Mouse (Mus musculus) liver, embryonic 16.5 days (tissue): ENCODE measurements around the gene Rhbdd1. TPM values are rescaled to one million over a fixed set of nuclear protein-coding genes. Genes with fewer than 3 reads are reported as not detected.

Source experiments
- ATAC-seq: fragments of 200-750 bp; cut with Nextera tagmentation; 2 replicates; pipeline ENCODE4 v1.8.0; 2017; ENCODE audit warnings: low read depth, mild to moderate bottlenecking, moderate number of reproducible peaks, moderate library complexity
- H3K27ac ChIP-seq: fragments of 300-500 bp; sonication (generic); 2 replicates; pipeline ENCODE4 v1.5.1; 2014; ENCODE audit warnings: mild to moderate bottlenecking, low read length
- H3K27me3 ChIP-seq: fragments of 300-500 bp; sonication (generic); 2 replicates; pipeline ENCODE4 v1.6.1; 2014; ENCODE audit warnings: low read depth, low read length, mixed read lengths; ENCODE audit not compliant: control insufficient read depth, insufficient read depth
- H3K36me3 ChIP-seq: fragments of 300-500 bp; sonication (generic); 2 replicates; pipeline ENCODE4 v1.6.1; 2014; ENCODE audit warnings: mild to moderate bottlenecking; ENCODE audit not compliant: control insufficient read depth, insufficient read depth
- H3K4me1 ChIP-seq: fragments of 300-500 bp; sonication (generic); 2 replicates; pipeline ENCODE4 v1.6.1; 2014; ENCODE audit warnings: low read depth, low read length, mixed read lengths; ENCODE audit not compliant: control insufficient read depth
- H3K4me2 ChIP-seq: fragments of 300-500 bp; sonication (generic); 2 replicates; pipeline ENCODE4 v1.6.1; 2014; ENCODE audit warnings: low read depth, low read length, mixed read lengths
- H3K4me3 ChIP-seq: fragments of 300-500 bp; sonication (generic); 2 replicates; pipeline ENCODE4 v1.5.1; 2014; ENCODE audit warnings: low read depth, mild to moderate bottlenecking, low read length
- H3K9ac ChIP-seq: fragments of 300-500 bp; sonication (generic); 2 replicates; pipeline ENCODE4 v1.6.1; 2014; ENCODE audit warnings: low read depth, low read length
- H3K9me3 ChIP-seq: fragments of 300-500 bp; sonication (generic); replicated peaks from 2 replicates; pipeline ENCODE4 v1.6.1; 2016; ENCODE audit warnings: low read length; ENCODE audit not compliant: control insufficient read depth
- WGBS: fragments of 180-500 bp; shearing (Covaris S2); extraction: QIAGEN DNeasy Blood & Tissue Kit; methylation state at CpG from one replicate; pipeline ENCODE4 v1.1.7; 2014; ENCODE audit not compliant: insufficient replicate concordance; 5-methylcytosine and 5-hydroxymethylcytosine counted together
- polyA plus RNA-seq: library from polyadenylated mRNA; unstranded; fragments of >200 nt; fragmentation: Nextera tagmentation; extraction: Ambion mirVana; gene quantifications from 2 replicates; pipeline ENCODE4 v1.2.1, GENCODE M21; 2015

Gene Rhbdd1
- polyA plus RNA-seq, 1 experiment from 2014 or later, result 9.1 TPM

DNA sequence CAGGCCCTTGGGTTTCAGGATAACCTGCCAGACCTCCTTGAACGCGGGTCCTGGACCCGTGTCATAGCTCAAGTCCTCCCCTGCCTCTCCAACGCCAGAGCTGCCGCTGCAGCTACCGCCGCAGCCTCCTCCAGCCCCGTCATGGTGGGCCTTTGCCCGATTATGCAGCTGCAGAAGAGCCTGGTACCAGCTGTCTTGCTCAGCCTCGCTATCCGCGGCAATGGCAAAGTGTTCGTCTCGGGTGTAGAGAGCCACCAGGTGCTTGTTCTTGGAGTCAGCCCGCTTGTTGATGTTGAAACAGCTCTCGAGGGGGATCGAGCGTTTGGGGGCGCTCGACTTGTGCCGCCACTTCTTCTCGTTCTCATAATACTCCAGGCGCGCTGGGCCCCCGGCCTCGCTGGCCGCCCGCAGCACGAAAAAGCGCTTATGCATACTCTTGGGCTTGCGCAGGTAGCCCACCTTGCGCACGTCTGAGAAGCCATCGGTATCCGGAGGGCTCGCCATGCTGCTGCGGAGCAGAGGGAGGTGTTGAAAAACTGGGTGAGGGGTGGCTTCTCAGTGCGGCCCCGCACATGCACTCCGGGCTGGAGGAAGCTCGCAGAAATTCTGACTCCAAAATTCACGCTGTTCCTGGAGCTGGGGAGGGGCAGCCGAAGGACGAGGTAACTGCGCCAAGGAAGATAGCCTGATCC, 26.1 kb upstream of the Rhbdd1 start:
- Histone ChIP-seq H3K4me2 (peak overlapping the region; percentile 53), H3K9me3 (no peaks in the 10 kb centered on the region), H3K36me3 (no peaks in the 10 kb centered on the region), H3K27me3 (peaks cover 52% of the 10 kb centered on the region), H3K4me3 (peak overlapping the region; percentile 60), H3K27ac (peak overlapping the region; percentile 72), H3K9ac (peak overlapping the region; percentile 50), H3K4me1 (no peaks in the 10 kb centered on the region; the same call in 1 of the 2 replicates)
- WGBS, result 1% methylated on average over 45 of the region's 45 CpGs
- ATAC-seq, result no peak

GRCm38 (mm10) chr1:82290723-82291150, 25.5 kb upstream of the Rhbdd1 start:
- H3K36me3 ChIP-seq, result no peaks in the 10 kb centered on the region
- no peaks in the 10 kb centered on the region; the same call in 1 of the 2 replicates for H3K4me1 ChIP-seq
- peaks cover 52% of the 10 kb centered on the region for H3K27me3 ChIP-seq
- under 1% methylated on average over 31 of the region's 31 CpGs for WGBS
- H3K4me3 ChIP-seq, result peak overlapping the region; percentile 60
- peak overlapping the region; percentile 72 for H3K27ac ChIP-seq
- peak overlapping the region; percentile 53 for H3K4me2 ChIP-seq
- ATAC-seq, result peak; percentile 32
- no peaks in the 10 kb centered on the region for H3K9me3 ChIP-seq
- peak overlapping the region; percentile 50 for H3K9ac ChIP-seq

DNA sequence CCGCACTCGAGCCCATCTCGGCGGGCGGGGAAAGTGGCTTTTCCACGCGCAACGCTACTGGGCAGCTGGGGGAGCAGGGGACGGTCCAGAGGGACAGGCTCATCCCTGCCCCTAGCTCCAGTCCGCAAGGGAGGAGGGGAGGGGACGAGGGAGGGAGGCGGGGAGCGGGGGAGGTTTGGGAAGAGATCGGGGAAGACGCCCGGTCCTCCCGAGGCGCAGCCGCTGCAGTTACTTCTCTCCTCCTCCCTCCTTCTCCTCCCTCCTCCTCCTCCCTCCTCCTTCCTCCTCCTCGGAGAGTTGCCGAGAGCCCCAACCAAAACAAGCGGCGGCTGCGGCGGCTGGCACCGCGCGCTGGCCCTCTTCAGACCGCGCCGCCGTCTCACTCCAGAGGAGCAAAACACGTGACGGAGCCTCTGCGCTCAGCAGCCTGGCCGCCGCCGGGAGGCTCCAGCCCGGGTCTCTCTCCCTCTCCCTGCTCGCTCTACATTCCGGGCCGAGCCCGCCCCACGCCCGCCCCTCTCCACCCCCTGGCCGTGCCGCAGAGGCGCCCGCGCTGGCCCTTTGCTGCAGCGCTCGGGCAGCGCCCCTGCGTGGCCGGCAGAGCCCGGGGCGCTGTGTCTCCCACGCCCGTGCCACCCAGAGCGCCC, 25.0 kb upstream of the Rhbdd1 start, which contains the start of gene Irs1:
TSS of gene Irs1 (minus strand) at position 266 of the 647 bp plus-strand sequence.
- Histone ChIP-seq H3K36me3 (no peaks in the 10 kb centered on the region), H3K9ac (peak within 1 kb of the TSS; percentile 50), H3K4me2 (peak within 1 kb of the TSS; percentile 53), H3K9me3 (no peaks in the 10 kb centered on the region), H3K4me1 (no peaks in the 10 kb centered on the region; the same call in 1 of the 2 replicates), H3K27me3 (peaks cover 52% of the 10 kb centered on the region), H3K27ac (peak within 1 kb of the TSS; percentile 72), H3K4me3 (peak within 1 kb of the TSS; percentile 60)
- under 1% methylated on average over 55 of the region's 60 CpGs for WGBS
- ATAC-seq, result peak; percentile 87

DNA sequence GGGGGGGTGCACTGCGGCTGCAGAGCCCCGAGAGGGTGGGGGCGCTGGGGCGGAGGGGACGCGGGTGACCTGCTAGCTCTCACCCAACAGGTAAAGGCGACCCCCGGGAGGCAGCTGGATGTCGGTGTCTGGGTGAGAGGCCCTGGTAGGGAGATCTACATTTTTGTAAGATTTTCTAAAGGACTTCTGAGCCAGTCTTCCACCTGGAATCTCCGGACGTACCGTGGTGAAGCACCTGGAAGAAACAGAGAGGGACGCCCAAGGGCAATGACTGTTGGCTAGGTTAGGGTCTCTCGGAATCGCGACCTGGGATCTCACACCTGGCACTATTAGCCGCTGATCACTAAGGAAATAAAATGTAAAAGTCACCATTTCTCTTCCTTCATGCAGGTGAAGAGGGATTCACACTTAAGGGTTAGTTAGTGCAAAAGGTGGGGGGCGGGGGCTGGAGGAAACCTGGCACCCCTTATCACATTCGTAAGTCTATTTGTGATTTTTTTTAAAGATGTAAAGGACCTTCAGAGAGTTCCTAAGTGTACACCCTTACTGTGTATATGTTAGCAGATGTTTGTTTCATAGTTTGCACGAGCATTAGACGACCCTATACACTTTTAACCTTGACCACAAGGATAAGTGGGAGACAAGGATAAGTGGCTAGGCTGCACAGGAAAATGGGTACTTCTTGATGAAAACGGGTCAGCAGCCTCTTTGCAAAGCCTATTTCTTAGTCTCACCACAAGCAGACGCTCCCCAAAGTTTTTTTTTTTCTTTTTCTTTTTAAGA, 24.1 kb upstream of the Rhbdd1 start:
- peak overlapping the region; percentile 60 for H3K4me3 ChIP-seq
- H3K27me3 ChIP-seq, result peaks cover 52% of the 10 kb centered on the region
- no peaks in the 10 kb centered on the region; the same call in 1 of the 2 replicates for H3K4me1 ChIP-seq
- WGBS, result 2% methylated on average over 23 of the region's 23 CpGs
- ATAC-seq, result no peak; the same call in 1 of the 2 replicates
- H3K9me3 ChIP-seq, result no peaks in the 10 kb centered on the region
- no peaks in the 10 kb centered on the region for H3K36me3 ChIP-seq
- H3K4me2 ChIP-seq, result peak overlapping the region; percentile 53
- H3K27ac ChIP-seq, result no peak overlapping the region
- H3K9ac ChIP-seq, result peak overlapping the region; percentile 42

GRCm38 (mm10) chr1:82292771-82293170, 23.5 kb upstream of the Rhbdd1 start:
- WGBS, result 2% methylated on average over 13 of the region's 13 CpGs
- Histone ChIP-seq H3K9ac (no peak overlapping the region), H3K4me1 (no peaks in the 10 kb centered on the region; the same call in 1 of the 2 replicates), H3K36me3 (no peaks in the 10 kb centered on the region), H3K27ac (no peak overlapping the region), H3K27me3 (peaks cover 52% of the 10 kb centered on the region), H3K4me2 (peak overlapping the region; percentile 53), H3K9me3 (no peaks in the 10 kb centered on the region), H3K4me3 (no peak overlapping the region; the same call in 1 of the 2 replicates)
- ATAC-seq, result no peak

GRCm38 (mm10) chr1:82294102-82294501, 22.1 kb upstream of the Rhbdd1 start:
- Histone ChIP-seq H3K27me3 (peaks cover 46% of the 10 kb centered on the region), H3K36me3 (no peaks in the 10 kb centered on the region), H3K4me1 (no peaks in the 10 kb centered on the region; the same call in 1 of the 2 replicates), H3K4me3 (no peak overlapping the region), H3K4me2 (no peak overlapping the region), H3K27ac (no peak overlapping the region), H3K9ac (no peak overlapping the region), H3K9me3 (no peaks in the 10 kb centered on the region)
- ATAC-seq, result no peak
- 8% methylated on average over 6 of the region's 6 CpGs for WGBS

DNA sequence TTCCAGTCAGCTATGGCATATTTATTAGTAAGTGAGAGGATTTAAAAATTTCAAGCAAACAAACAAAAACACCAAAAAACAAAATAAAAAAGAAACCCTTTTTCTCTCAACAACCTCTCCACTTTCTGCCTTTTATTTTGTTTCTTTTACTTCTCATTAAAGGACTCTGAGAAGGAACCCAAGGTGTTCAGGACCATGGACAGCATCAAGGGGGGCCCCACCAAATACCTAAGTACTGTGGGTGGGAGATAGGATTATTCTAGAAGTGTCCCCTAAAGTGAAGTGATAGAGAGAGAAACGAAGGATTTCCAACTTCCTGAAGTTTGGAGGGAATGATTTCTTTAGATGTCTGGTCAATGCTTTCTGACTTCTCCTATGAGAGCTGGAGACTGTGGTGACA, 17.7 kb upstream of the Rhbdd1 start:
- Histone ChIP-seq H3K4me2 (no peak overlapping the region), H3K27me3 (peaks cover 3% of the 10 kb centered on the region), H3K9me3 (no peaks in the 10 kb centered on the region), H3K9ac (no peak overlapping the region), H3K4me3 (no peak overlapping the region), H3K27ac (no peak overlapping the region), H3K4me1 (no peaks in the 10 kb centered on the region), H3K36me3 (no peaks in the 10 kb centered on the region)
- no peak for ATAC-seq
- WGBS, result 8% methylated on average over 1 of the region's 1 CpGs

GRCm38 (mm10) chr1:82304483-82304882, 11.8 kb upstream of the Rhbdd1 start:
- Histone ChIP-seq H3K9ac (no peak overlapping the region), H3K27ac (no peak overlapping the region), H3K4me3 (no peak overlapping the region), H3K4me1 (no peaks in the 10 kb centered on the region), H3K27me3 (no peaks in the 10 kb centered on the region), H3K9me3 (no peaks in the 10 kb centered on the region), H3K4me2 (no peak overlapping the region), H3K36me3 (no peaks in the 10 kb centered on the region)
- 62% methylated on average over 3 of the region's 3 CpGs for WGBS
- ATAC-seq, result no peak
